Mouse (Mus musculus) midbrain, postnatal 0 days (tissue): ENCODE measurements around the gene Pex14. TPM values are rescaled to one million over a fixed set of nuclear protein-coding genes. Genes with fewer than 3 reads are reported as not detected.

Experiments
- ATAC-seq: fragments of 200-750 bp; cut with Nextera tagmentation; 2 replicates; pipeline ENCODE4 v1.8.0; 2017; ENCODE audit warnings: moderate number of reproducible peaks, mild to moderate bottlenecking, moderate TSS enrichment, moderate library complexity; ENCODE audit not compliant: low FRiP score
- DNase-seq: peaks from one replicate; pipeline ENCODE4 v3.0.0-alpha.2; 2015; ENCODE audit warnings: low spot score
- H3K27ac ChIP-seq: fragments of 300-500 bp; sonication (generic); 2 replicates; pipeline ENCODE4 v1.5.1; 2014; ENCODE audit warnings: low read depth, mild to moderate bottlenecking, low read length, mixed read lengths
- H3K27me3 ChIP-seq: fragments of 300-500 bp; sonication (generic); 2 replicates; pipeline ENCODE4 v1.6.1; 2014; ENCODE audit warnings: low read length, control low read depth, mixed read lengths; ENCODE audit not compliant: insufficient read depth
- H3K36me3 ChIP-seq: fragments of 300-500 bp; sonication (generic); 2 replicates; pipeline ENCODE4 v1.6.1; 2014; ENCODE audit warnings: low read length, control low read depth, mixed read lengths; ENCODE audit not compliant: insufficient read depth
- H3K4me1 ChIP-seq: fragments of 300-500 bp; sonication (generic); 2 replicates; pipeline ENCODE4 v1.6.1; 2014; ENCODE audit warnings: mild to moderate bottlenecking, control low read depth, antibody characterized with exemption, low read length, mixed read lengths; ENCODE audit not compliant: insufficient read depth
- H3K4me2 ChIP-seq: fragments of 300-500 bp; sonication (generic); 2 replicates; pipeline ENCODE4 v1.6.1; 2014; ENCODE audit warnings: low read depth, mild to moderate bottlenecking, low read length, mixed read lengths; ENCODE audit not compliant: poor library complexity, severe bottlenecking
- H3K4me3 ChIP-seq: fragments of 300-500 bp; sonication (generic); 2 replicates; pipeline ENCODE4 v1.5.1; 2014; ENCODE audit warnings: low read depth, mild to moderate bottlenecking, low read length, moderate library complexity
- H3K9ac ChIP-seq: fragments of 300-500 bp; sonication (generic); replicated peaks from 2 replicates; pipeline ENCODE4 v1.6.1; 2014; ENCODE audit warnings: mild to moderate bottlenecking, low read length, moderate library complexity, mixed read lengths; ENCODE audit not compliant: poor library complexity, severe bottlenecking
- H3K9me3 ChIP-seq: fragments of 300-500 bp; sonication (generic); 2 replicates; pipeline ENCODE4 v1.6.1; 2016; ENCODE audit warnings: low read length, control low read depth
- CTCF ChIP-seq: IDR thresholded peaks from 2 replicates; pipeline ENCODE4 v1.5.1; 2016; ENCODE audit warnings: antibody characterized with exemption, mild to moderate bottlenecking
- WGBS: fragments of 180-500 bp; shearing (Covaris S2); extraction: QIAGEN DNeasy Blood & Tissue Kit; methylation state at CpG from one replicate; pipeline ENCODE4 v1.1.7; 2014; 5-methylcytosine and 5-hydroxymethylcytosine counted together
- polyA plus RNA-seq: library from polyadenylated mRNA; unstranded; fragments of >200 nt; fragmentation: Nextera tagmentation; extraction: Ambion mirVana; gene quantifications from 2 replicates; pipeline ENCODE4 v1.2.1, GENCODE M21; 2015
- total RNA-seq: library from RNA; depleted of rRNA; stranded (reverse); fragments of >200 nt; gene quantifications from 2 replicates; pipeline ENCODE4 v1.2.3, GENCODE M21; 2014

Gene Pex14
- total and polyA plus RNA-seq, 2 experiments from 2014 or later: 62.5 to 74.0 TPM

DNA sequence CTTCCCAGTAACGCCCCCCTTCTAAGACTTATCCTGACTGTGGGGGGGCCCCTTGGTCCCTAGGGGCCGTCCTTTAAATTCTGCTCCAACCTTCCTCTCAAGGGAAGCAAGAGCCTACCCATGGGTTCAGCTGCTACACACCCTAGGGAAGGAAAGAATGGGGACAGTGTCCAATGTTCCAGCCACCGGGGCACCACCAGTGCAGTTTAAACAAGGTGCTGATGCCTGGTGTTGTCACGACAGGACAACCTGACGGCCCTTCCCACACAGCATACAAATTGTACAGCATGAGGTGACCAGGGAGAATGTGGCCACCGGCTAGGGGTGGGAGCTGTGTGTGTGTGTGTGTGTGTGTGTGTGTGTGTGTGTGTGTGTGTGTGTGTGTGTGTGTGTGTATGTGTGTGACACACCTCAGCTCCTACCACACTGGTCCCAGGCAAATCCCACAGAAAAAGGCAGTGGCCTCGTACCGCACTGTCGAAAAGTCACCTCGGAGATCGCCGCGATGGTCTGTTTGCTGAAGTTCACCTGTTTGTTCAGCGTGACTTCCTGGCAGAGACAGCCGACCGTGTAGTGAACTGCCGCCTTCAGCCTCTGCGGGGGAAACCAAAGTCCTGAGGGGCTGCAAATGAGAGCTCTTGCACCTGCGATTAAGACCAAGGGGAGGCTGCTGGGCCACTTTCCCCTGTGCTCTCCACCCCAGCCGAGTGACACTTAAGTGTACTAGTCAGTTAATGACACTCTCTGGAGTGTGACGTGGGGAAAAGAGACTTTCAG is 32.3 kb upstream of the Pex14 start:
- ATAC-seq: no peak
- Histone ChIP-seq H3K9ac (no peak overlapping the region), H3K4me1 (peaks cover 4% of the 10 kb centered on the region; the same call in 1 of the 2 replicates), H3K4me2 (no peak overlapping the region), H3K4me3 (no peak overlapping the region), H3K27me3 (no peaks in the 10 kb centered on the region), H3K27ac (no peak overlapping the region), H3K9me3 (no peaks in the 10 kb centered on the region), H3K36me3 (peaks cover 10% of the 10 kb centered on the region)
- 91% methylated on average over 21 of the region's 21 CpGs for WGBS
- TF ChIP-seq CTCF: no peak
- DNase-seq: no peak

DNA sequence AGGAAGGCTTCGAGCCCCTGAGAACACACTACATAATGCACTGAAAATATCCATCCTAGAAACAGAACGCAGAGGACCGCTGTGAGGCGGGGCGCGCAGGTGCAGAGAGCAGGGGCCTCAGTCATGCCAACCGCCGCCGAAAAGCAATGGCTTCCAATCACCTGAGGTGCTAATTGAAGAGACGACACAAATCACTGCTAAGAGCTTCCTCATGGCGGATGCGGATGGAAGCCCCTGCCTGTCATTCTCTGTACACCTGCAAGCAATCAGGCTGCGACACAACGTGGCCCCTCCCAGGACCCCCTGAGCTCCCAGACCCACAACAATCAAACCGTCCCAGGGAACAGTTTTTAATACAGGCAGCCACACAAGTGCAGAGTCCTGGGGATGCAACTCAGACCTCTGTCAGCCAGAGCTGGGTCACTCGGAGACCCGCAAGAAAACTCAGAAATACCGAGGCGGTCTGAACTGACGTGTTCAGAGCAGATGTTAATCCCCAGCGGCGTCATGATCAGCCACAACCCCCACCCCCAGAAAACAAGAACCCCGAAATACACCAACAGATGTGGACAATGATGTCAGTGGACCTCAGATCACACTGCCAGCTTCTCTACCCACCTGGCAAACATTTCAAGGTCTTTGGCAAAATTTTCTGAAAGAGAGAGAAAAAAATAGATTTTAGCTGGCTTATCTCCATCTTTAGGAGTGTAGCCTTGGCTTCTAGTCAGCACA is 31.5 kb upstream of the Pex14 start:
- no peaks in the 10 kb centered on the region for H3K9me3 ChIP-seq
- DNase-seq (no peak), ATAC-seq (no peak)
- TF ChIP-seq CTCF: no peak
- H3K4me1 ChIP-seq: no peaks in the 10 kb centered on the region
- no peak overlapping the region for H3K4me2 ChIP-seq
- no peaks in the 10 kb centered on the region for H3K27me3 ChIP-seq
- no peak overlapping the region for H3K27ac ChIP-seq
- no peak overlapping the region for H3K4me3 ChIP-seq
- WGBS: 93% methylated on average over 23 of the region's 23 CpGs
- no peak overlapping the region for H3K9ac ChIP-seq
- peaks cover 10% of the 10 kb centered on the region for H3K36me3 ChIP-seq

DNA sequence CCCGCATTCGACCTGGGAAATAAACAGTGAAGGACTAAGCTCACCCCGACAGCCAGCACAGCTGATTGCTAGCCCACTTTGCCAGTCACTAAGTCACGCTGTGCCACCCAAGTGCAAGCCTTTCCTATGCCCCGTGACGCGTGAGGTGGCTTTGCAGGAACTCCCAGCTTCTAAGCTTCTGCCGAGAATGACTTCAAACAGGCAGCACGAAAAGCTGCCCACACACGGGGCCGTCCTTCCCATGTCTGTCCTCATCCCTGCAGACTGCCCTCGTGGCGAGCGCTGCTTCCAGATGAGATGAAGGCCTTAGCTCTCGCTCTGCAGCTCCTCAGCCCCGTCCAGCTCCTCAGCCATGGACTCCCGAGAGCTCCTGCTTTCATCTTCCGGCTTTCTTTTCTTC is 28.8 kb upstream of the Pex14 start:
- no peak overlapping the region for H3K4me2 ChIP-seq
- WGBS: 84% methylated on average over 18 of the region's 18 CpGs
- H3K9me3 ChIP-seq: no peaks in the 10 kb centered on the region
- no peak for DNase-seq
- no peak for ATAC-seq
- no peaks in the 10 kb centered on the region for H3K27me3 ChIP-seq
- no peak overlapping the region for H3K9ac ChIP-seq
- peaks cover 10% of the 10 kb centered on the region for H3K36me3 ChIP-seq
- no peak overlapping the region for H3K27ac ChIP-seq
- H3K4me3 ChIP-seq: no peak overlapping the region
- TF ChIP-seq CTCF: no peak
- H3K4me1 ChIP-seq: no peaks in the 10 kb centered on the region

DNA sequence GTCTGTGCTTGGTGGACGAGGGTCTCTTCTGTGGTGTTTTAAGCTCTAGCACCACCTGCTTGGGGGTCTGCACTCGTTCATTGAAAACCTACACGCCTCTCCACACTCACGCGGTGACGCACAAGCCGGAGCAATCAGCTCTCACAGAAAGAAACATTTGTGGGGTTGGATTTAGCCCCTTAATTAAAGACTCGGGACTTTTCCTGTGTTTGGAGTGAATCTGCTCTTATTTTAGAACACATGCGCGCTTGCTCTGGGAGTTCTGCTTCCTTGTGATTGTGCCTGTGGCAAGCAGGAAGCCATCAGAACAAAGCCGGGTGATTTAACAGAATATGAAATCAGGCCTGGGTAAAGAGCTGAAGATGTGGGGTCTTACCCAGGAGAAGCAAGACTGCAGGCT is 27.0 kb upstream of the Pex14 start, which contains the start of gene Cort:
Gene Cort, minus strand, starts transcription at position 101 of the 400 bp plus-strand sequence.
- no peak for TF ChIP-seq CTCF
- WGBS: 83% methylated on average over 11 of the region's 11 CpGs
- Histone ChIP-seq H3K4me3 (no peak within 1 kb of the TSS), H3K4me1 (no peaks in the 10 kb centered on the region), H3K9ac (no peak within 1 kb of the TSS), H3K36me3 (peaks cover 10% of the 10 kb centered on the region), H3K27ac (no peak within 1 kb of the TSS), H3K9me3 (no peaks in the 10 kb centered on the region), H3K27me3 (no peaks in the 10 kb centered on the region), H3K4me2 (no peak within 1 kb of the TSS)
- DNase-seq (no peak), ATAC-seq (no peak)

DNA sequence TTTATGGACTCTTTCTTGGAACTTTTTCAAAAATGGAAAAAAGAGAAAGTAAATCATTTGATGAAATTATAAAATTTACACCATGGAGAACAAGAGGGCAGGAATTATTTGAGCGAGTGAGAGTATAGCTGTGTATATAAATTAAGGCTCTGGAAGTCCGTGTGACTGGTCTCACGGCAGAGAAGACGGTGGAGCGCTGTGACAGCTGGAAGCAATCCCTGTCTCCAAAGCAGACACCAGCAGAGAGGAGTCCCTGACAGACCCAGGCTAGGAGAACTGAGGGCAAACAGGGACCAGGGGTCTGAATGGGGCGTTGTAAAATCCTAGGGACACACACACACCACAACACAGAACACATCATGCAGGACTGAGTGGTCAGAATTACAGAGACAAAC is 26.4 kb upstream of the Pex14 start:
- H3K27ac ChIP-seq: no peak overlapping the region
- H3K27me3 ChIP-seq: no peaks in the 10 kb centered on the region
- TF ChIP-seq CTCF: no peak
- no peak for DNase-seq
- H3K9me3 ChIP-seq: no peaks in the 10 kb centered on the region
- H3K9ac ChIP-seq: no peak overlapping the region
- no peak overlapping the region for H3K4me3 ChIP-seq
- ATAC-seq: no peak
- H3K4me2 ChIP-seq: no peak overlapping the region
- H3K36me3 ChIP-seq: peaks cover 7% of the 10 kb centered on the region
- WGBS: 81% methylated on average over 6 of the region's 6 CpGs
- H3K4me1 ChIP-seq: no peaks in the 10 kb centered on the region
